Comparison of ENCODE assay signal across 24 mouse cellular contexts in genomic region chr14:36340832-36341231, GRCm38 (mm10).
DNase-seq lines count a peak whose midpoint lies in the region; ATAC-seq and TF ChIP-seq lines count a peak whose summit lies in the region.
"Had no signal": no experiment of that assay in that cellular context is flagged by ENCODE, and none has a peak within 500 bp of the region (broad histone marks: within the 10 kb centered on the region; RNA-seq: fewer than 3 reads in every experiment).

No protein-coding gene starts in this region.

- no peaks in the 10 kb centered on the region for H3K79me3 ChIP-seq in C2C12 (ENCODE audit: low read depth)

- no peaks in the 10 kb centered on the region for H3K27me3 ChIP-seq in C2C12 (ENCODE audit: control insufficient read depth, insufficient read depth, insufficient read length)
- H3K27me3 ChIP-seq in hindbrain, embryonic 11.5 days (ENCODE audit: control insufficient read depth, insufficient read depth, low read length) = no peaks in the 10 kb centered on the region
- H3K27me3 ChIP-seq: CH12.LX, Patski had no signal

- no peak for TF ChIP-seq CTCF in C2C12 (IDR thresholded peaks at IDR 0.05; ENCODE audit: control insufficient read depth, insufficient read depth, insufficient read length)

- DNase-seq in 416B (ENCODE audit: low read depth) = peak; percentile 78
- peak; percentile 53 for DNase-seq in Muller cell, postnatal 12 days (ENCODE audit: inconsistent ontology term)
- DNase-seq in adrenal gland, postnatal 14 days = no peak
- no peak for DNase-seq in kidney, adult 11 months
- DNase-seq in hindbrain, embryonic 11.5 days (ENCODE audit: low spot score) = no peak
- DNase-seq: adrenal gland, adult 2 months; adrenal gland, adult 8-10 months; adrenal gland, postnatal 10 days; adrenal gland, postnatal 25 days; adrenal gland, postnatal 36 days; B cell, adult 2 months; cerebellum, adult 11 months; cerebellum, adult 11-12 months; cerebellum, adult 18-20 months; cerebellum, adult 2 months; cerebellum, adult 8-10 months; cerebellum, adult 9-10 months; cerebellum, adult 9-11 months had no signal

- H3K4me3 ChIP-seq in C2C12 (ENCODE audit: insufficient read depth, poor library complexity, severe bottlenecking) = no peak overlapping the region
- H3K4me3 ChIP-seq in hindbrain, embryonic 11.5 days (ENCODE audit: low read depth, low read length) = no peak overlapping the region

- no peaks in the 10 kb centered on the region for H3K4me1 ChIP-seq in hindbrain, embryonic 11.5 days (replicated peaks; ENCODE audit: control insufficient read depth, insufficient read depth, low read length)

- 76% methylated on average over 1 of the region's 1 CpGs for WGBS in hindbrain, embryonic 11.5 days

- H3K36me3 ChIP-seq in C2C12 (ENCODE audit: control insufficient read depth, insufficient read depth) = no peaks in the 10 kb centered on the region
- H3K36me3 ChIP-seq in hindbrain, embryonic 11.5 days (ENCODE audit: control insufficient read depth, insufficient read depth, low read length) = no peaks in the 10 kb centered on the region
- H3K36me3 ChIP-seq: G1E had no signal

- no peak for ATAC-seq in hindbrain, embryonic 11.5 days (ENCODE audit: low FRiP score)
- ATAC-seq: activated CD4-positive, CD25-positive, alpha-beta regulatory T cell, adult 4 months; CD4-positive, CD25-positive, alpha-beta regulatory T cell, adult 4 months; Patski had no signal

- no peaks in the 10 kb centered on the region for H3K79me2 ChIP-seq in C2C12 (ENCODE audit: control insufficient read depth, insufficient read depth)

- H3K9me3 ChIP-seq in hindbrain, embryonic 11.5 days (ENCODE audit: control insufficient read depth, low read length) = no peaks in the 10 kb centered on the region
- H3K9me3 ChIP-seq: G1E had no signal

- H3K4me2 ChIP-seq in hindbrain, embryonic 11.5 days (replicated peaks; ENCODE audit: low read depth, low read length) = no peak overlapping the region

- H3K9ac ChIP-seq in hindbrain, embryonic 11.5 days (ENCODE audit: low read depth, low read length) = no peak overlapping the region

- H3K27ac ChIP-seq in hindbrain, embryonic 11.5 days (ENCODE audit: low read depth, low read length) = no peak overlapping the region

- no peak overlapping the region for H3ac ChIP-seq in C2C12 (ENCODE audit: control insufficient read depth, insufficient read length, low read depth)

TF ChIP-seq in C2C12, 6 proteins besides CTCF, POLR2A, EP300 and RAD21:
- peak; percentile 55 for TF ChIP-seq FOSL1 (IDR thresholded peaks at IDR 0.05; ENCODE audit: insufficient read depth, low read length, poor library complexity, severe bottlenecking)
- peak; percentile 6 for TF ChIP-seq MYOD1 (IDR thresholded peaks at IDR 0.05; ENCODE audit: control insufficient read depth, insufficient read length, low read depth)
- no peak for TF ChIP-seq MAX (IDR thresholded peaks at IDR 0.05)

Comparison
In these comparisons a context has a peak if more than half of its experiments do, and no peak if none do; other contexts are left out.
1. DNase-seq: peak in 416B (single experiment) and Muller cell, postnatal 12 days (single experiment); none in adrenal gland, postnatal 14 days (single experiment), kidney, adult 11 months (single experiment) and hindbrain, embryonic 11.5 days (single experiment).